In genomic region chr3:122985183-122985944, GRCm38 (mm10) we compare ENCODE assay signal across 8 mouse cellular contexts. TPM values are rescaled to one million over a fixed set of nuclear protein-coding genes. Genes with fewer than 3 reads are reported as not detected.
DNase-seq lines count a peak whose midpoint lies in the region; ATAC-seq and TF ChIP-seq lines count a peak whose summit lies in the region.

No protein-coding gene starts in this region.

- H3K36me3 ChIP-seq in thymus, adult 2 months (ENCODE audit: control insufficient read depth, insufficient read depth, low read length): no peaks in the 10 kb centered on the region
- H3K36me3 ChIP-seq in limb, embryonic 12.5 days: no peaks in the 10 kb centered on the region
- no peaks in the 10 kb centered on the region for H3K36me3 ChIP-seq in splenic B cell, adult 2 months (ENCODE audit: control insufficient read depth, insufficient read depth, low read length, poor library complexity, severe bottlenecking)

- H3K9ac ChIP-seq in limb, embryonic 12.5 days (replicated peaks): peak overlapping the region; percentile 91

- 29% methylated on average over 13 of the region's 13 CpGs for WGBS in thymus, adult 2 months
- 11% methylated on average over 13 of the region's 13 CpGs for WGBS in limb, embryonic 12.5 days

- H3K4me2 ChIP-seq in limb, embryonic 12.5 days: peak overlapping the region; percentile 65

- H3K27me3 ChIP-seq in thymus, adult 2 months (ENCODE audit: control insufficient read depth, insufficient read depth, low read length): no peaks in the 10 kb centered on the region
- no peaks in the 10 kb centered on the region for H3K27me3 ChIP-seq in limb, embryonic 12.5 days
- no peaks in the 10 kb centered on the region for H3K27me3 ChIP-seq in splenic B cell, adult 2 months (ENCODE audit: control insufficient read depth, insufficient read depth, low read length, poor library complexity, severe bottlenecking)

- no peak overlapping the region for H3K27ac ChIP-seq in thymus, adult 2 months (ENCODE audit: control insufficient read depth, insufficient read depth, low read length)
- H3K27ac ChIP-seq in limb, embryonic 12.5 days: peak overlapping the region; percentile 98

- no peak for TF ChIP-seq CTCF in thymus, adult 2 months (IDR thresholded peaks at IDR 0.05; ENCODE audit: borderline replicate concordance, control insufficient read depth, extremely low read depth, insufficient read depth, low read length, poor library complexity)

- no peaks in the 10 kb centered on the region for H3K4me1 ChIP-seq in thymus, adult 2 months (replicated peaks; ENCODE audit: control insufficient read depth, insufficient read depth, low read length)
- peaks cover 9% of the 10 kb centered on the region for H3K4me1 ChIP-seq in limb, embryonic 12.5 days (replicated peaks)

- H3K4me3 ChIP-seq in thymus, adult 2 months (ENCODE audit: control insufficient read depth, insufficient read depth, low read length): no peak overlapping the region
- H3K4me3 ChIP-seq in limb, embryonic 12.5 days (replicated peaks): peak overlapping the region; percentile 80

- no peaks in the 10 kb centered on the region for H3K9me3 ChIP-seq in limb, embryonic 12.5 days

- peak; percentile 12 to 28 for DNase-seq in cerebellum, postnatal 10 days
- DNase-seq in cerebellum, adult 11 months: no peak
- DNase-seq in thymus, postnatal 4 days: peak; percentile 12
- DNase-seq in thymus, adult 2 months: no peak
- DNase-seq in splenic B cell, adult 2 months (ENCODE audit: low read depth, low spot score): peak; percentile 22
- no peak for DNase-seq in spleen, postnatal 4 days (ENCODE audit: low spot score in 2 of 2)
- DNase-seq in natural killer cell, adult 2 months (ENCODE audit: low spot score in 2 of 2): no peak

- no peak for TF ChIP-seq POLR2A in thymus, adult 2 months (IDR thresholded peaks at IDR 0.05; ENCODE audit: control insufficient read depth, extremely low read depth, insufficient read depth, low read length, poor library complexity)

- ATAC-seq in limb, embryonic 12.5 days (ENCODE audit: insufficient number of reproducible peaks, insufficient read depth, low FRiP score, low TSS enrichment, low read depth): no peak

RNA-seq across cellular contexts. Expression of gene Usp53, which starts 1.1 kb away (rescaled TPM):
- polyA plus RNA-seq in thymus, adult 2 months (2012; rRNA removed): 1.4 and 2.3 TPM in 2 replicates
- 6.8 and 7.1 TPM in 2 replicates for polyA plus RNA-seq in limb, embryonic 12.5 days (2016; fragmentation: Nextera tagmentation; extraction: Ambion mirVana)

RNA-seq across cellular contexts. Expression of gene Myoz2, which starts 49.5 kb away (rescaled TPM):
- 1.5 and 13.5 TPM in 2 replicates for polyA plus RNA-seq in thymus, adult 2 months (2012; rRNA removed)
- polyA plus RNA-seq in limb, embryonic 12.5 days (2016; fragmentation: Nextera tagmentation; extraction: Ambion mirVana): 6.8 and 7.4 TPM in 2 replicates

Comparison
In these comparisons a context has a peak if more than half of its experiments do, and no peak if none do; other contexts are left out.
1. DNase-seq: peak in cerebellum, postnatal 10 days (2 of 2), thymus, postnatal 4 days (single experiment) and splenic B cell, adult 2 months (single experiment); none in cerebellum, adult 11 months (single experiment), thymus, adult 2 months (single experiment), spleen, postnatal 4 days (0 of 2) and natural killer cell, adult 2 months (0 of 2).